Mouse (Mus musculus) stomach, postnatal 0 days (tissue): Measurements from ENCODE around the gene 5730522E02Rik.

ENCODE experiments used
- CTCF ChIP-seq: IDR thresholded peaks from 2 replicates; pipeline ENCODE4 v1.5.1; 2016; ENCODE audit warnings: antibody characterized with exemption, low read depth, mild to moderate bottlenecking, moderate library complexity
- EP300 ChIP-seq: optimal IDR thresholded peaks from 2 replicates; pipeline ENCODE3; 2016; ENCODE audit warnings: antibody characterized with exemption

- TF ChIP-seq CTCF: peak; percentile 24; the same call in 1 of the 2 replicates
- TF ChIP-seq EP300: no peak
Observed at GRCm38 (mm10) chr11:26209811-26210581, 567 bp downstream of the 5730522E02Rik start.
